Mouse (Mus musculus): ENCODE results near the gene Cend1. TPM values are rescaled to one million over a fixed set of nuclear protein-coding genes. Genes with fewer than 3 reads are reported as not detected.

Gene Cend1
- total RNA-seq (2021) = 1 to 10 TPM in 1 of 2 experiments, under 1 TPM in 1; 0.80 to 1.3 TPM
- long read RNA-seq, experiment 1 = 0 reads
- long read RNA-seq, experiment 2, partial matches to known transcripts = 0 of 1 reads
- long read RNA-seq, experiment 2, other reads (novel, unspliced or antisense) = 0 of 1 reads

DNA sequence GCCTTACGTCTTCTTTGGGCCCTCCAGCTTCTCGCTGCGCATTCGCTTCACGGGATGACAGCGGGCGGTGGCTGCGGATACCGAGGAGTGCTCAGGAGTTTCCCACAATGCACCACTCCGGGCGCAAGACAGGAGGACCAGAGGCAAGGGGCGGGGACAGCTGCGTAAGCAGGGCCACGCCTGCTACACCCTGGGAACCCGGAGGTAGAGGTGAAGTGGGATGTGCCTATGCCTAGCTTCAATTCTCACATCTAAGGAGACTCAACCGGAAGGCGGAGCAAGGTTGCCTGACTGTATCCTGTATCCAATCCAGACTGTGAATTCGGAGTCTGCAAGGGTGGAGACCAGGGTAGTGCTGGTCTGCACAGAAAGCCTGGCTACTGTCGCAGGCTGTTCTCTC, at the start of gene Cend1:
Gene Cend1, minus strand, starts transcription at position 182 of the 400 bp plus-strand sequence.
- peak; percentile 62 to 64 for DNase-seq

- peak; percentile 50 to 54 for DNase-seq
Observed at GRCm38 (mm10) chr7:141478270-141478748, 49.0 kb upstream of the Cend1 start.

DNA sequence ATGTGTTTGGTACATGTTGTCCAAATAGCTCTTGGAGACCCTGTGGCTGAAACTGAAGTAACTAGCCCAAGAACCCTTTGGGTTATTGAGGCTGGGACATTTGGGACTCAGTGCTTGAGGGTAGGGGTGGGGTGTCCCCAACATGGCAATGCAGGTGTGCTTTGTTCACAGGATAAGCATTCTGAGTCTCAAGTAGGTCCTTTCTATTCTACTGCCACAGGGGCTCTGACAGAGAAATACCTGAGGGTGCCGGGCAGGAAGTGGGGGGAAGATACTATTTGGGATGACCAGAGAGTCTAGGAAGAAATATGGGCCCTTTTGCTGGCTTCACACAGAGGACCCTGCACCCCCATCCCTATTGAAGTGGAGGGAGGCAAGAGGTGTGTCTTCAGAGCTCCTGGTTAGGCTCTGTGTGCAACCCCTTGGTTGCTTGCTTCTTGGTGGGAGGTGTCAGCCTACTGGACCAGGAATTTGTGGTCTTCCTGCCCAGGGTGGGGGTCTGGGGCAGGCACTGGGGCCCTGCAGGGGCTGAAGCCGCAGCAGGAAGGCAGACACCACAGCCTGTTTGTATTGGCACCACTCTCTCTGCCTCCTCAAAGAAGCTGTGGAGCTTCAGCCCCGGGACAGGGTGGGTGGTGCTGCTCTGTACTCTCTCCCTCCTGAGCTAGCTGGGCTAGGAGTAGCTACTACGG, 48.4 kb upstream of the Cend1 start:
- peak; percentile 44 to 63 for DNase-seq

DNA sequence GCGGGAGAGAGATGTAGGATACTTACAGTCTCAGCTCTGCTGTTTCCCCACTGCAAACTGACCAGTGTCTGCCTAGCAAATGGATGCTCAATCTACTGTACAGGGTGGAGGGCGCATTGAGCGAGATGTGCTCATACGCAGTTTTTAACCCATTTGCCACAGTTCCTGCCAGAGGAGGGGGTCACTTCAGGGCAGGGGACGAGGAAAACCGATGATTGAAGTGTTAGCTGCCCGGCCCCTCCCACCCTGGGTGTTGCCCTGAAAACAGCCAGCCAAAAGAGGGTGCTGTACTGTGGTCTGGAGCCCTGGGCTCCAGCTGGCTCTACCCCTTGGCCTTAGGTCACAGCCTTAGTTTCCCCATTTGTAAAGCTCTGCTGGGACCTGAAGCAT, 47.7 kb upstream of the Cend1 start:
- DNase-seq = peak; percentile 51 to 71

DNA sequence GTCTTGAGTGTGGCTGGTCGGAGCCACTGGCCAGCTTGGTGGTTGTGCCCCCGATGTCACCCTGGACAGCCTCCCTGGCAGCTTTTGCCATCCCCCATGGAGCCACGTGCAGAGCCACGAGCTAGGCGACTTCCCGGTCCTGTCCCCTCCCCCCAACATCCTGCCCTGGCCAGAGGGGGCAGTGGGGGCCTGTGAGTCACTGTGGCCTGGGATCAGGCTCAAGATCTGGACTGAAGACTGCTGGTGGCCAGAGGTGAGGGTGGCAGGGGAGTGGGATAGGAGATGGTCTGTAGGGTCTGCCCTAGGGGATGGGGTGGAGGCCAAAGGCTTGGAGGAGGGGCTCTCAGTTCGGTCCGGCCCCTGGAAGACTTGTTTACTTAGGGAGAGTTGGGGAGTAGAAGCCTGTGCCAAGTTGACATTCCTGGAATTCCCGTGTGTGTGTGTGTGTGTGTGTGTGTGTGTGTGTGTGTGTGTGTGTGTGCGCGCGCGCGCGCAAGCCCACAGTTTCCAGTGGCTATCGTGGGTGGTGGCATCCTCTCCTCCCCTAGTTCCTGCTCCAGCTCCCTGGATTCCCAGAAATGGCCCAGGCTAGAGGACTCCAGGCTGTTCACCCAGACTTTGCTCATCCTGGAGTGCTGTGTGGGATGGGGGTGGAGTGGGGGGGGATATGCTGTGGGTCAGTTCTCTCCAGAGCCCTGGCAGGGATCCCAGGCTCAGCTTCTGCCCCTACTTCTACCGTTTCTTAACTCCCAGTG, 47.1 kb upstream of the Cend1 start:
- DNase-seq = peak; percentile 92

DNA sequence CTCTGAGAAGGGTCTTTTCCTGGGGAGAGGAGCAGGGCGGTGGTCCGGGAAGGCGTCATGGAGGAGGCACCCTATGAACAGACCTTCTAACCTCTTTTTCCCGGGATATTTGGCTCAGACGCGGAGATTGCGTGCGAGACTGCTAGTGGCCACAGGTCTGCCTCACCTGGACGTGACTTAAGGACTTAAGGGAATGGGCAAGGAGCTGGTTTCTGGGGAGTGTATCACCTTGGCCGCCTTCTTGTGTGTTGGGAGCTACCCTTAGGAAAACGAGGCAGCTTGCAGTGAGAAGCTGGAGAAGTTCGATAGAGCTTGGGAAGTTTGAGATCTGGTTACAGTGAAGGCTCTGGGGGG, 46.5 kb upstream of the Cend1 start:
- no peak for DNase-seq

GRCm38 (mm10) chr7:141475011-141475804, 45.9 kb upstream of the Cend1 start, which contains the start of the genes Polr2l and Tspan4:
Gene Polr2l, minus strand, starts transcription at chr7:141475132.
Gene Tspan4, plus strand, starts transcription at chr7:141475240.
- peak; percentile 88 to 91 for DNase-seq

DNA sequence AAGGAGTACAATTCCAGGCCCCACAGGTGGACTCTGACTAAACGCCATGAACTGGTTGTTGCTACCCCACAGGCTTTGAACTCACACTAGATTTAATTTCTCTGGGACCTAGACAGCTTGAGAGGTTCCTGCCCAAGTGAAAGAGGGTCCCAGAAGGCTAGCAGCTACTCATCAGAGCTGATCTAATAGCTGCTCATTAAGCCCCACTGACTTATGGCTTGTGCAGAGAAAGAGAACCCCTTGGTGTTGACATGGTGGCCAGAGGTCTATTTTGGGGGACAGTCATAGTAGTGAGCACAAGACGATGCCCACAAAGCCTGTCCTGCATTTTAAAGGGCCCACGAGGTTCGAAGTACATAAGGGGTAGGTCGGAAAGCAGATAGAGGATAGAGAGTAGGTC, 44.9 kb upstream of the Cend1 start:
- DNase-seq = no peak

GRCm38 (mm10) chr7:141472763-141473162, 43.5 kb upstream of the Cend1 start:
- no peak for DNase-seq

DNA sequence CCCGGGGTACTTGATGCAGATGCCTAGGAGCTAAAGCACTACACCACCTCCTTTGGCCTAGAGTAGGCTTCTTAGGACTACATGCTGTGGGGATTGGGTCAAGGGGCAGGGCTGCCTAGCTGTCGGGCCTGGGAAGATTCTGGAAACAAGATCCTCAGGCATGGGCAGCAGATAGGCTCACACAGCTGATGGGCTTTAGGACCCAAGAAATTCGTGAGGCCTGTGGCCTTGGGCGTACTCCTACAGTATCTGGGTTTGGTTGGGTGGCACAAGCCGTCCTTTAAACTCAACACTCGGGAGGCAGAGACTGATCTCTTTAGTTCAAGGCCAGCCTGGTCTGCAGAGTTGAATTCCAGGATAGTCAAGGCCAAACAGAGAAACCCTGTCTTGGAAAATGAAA, 42.9 kb upstream of the Cend1 start:
- no peak for DNase-seq

DNA sequence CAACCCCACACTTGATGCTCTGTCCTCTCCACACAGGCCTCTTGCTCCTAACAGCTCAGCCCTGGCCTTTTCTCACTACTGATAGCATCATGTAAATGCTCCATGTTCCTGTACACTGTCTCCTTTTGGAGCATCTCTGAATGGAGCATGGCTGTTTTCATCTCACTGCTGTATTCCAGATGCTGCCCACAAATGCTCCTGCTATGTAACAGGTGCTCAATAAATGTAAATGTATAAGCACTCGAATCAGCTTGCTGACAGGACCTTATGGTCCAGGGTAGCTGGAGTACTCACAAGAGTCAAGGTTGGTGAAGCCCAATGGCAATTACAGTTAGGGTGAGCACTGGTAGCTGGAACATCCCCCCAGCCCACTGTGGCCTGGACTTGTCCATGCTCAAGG, 41.9 kb upstream of the Cend1 start:
- DNase-seq = no peak

GRCm38 (mm10) chr7:141470637-141470944, 41.3 kb upstream of the Cend1 start:
- DNase-seq = no peak

DNA sequence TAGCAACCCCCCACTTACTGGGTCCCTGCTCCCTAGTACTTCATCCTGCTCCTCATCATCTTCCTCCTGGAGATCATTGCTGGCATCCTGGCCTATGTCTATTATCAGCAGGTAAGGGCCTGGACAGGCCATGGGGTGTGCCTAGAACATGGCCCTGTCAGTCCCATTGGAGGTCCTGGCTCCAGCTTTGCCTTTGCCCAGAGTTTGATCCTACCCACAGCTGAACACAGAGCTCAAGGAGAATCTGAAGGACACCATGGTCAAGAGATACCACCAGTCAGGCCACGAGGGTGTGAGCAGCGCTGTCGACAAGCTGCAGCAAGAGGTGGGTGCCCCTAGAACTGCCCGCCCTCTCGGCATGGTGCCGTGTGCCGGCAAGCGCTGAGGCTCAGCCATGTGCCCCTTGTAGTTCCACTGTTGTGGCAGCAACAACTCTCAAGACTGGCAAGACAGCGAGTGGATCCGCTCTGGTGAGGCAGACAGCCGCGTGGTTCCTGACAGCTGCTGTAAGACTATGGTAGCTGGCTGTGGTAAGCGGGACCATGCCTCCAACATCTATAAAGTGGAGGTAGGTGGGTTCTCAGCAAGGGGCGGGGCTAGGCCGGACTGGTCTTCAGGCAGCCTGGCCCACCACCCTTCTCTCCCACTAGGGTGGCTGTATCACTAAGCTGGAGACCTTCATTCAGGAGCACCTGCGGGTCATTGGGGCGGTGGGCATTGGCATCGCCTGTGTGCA, 40.8 kb upstream of the Cend1 start:
- peak; percentile 54 to 55 for DNase-seq

DNA sequence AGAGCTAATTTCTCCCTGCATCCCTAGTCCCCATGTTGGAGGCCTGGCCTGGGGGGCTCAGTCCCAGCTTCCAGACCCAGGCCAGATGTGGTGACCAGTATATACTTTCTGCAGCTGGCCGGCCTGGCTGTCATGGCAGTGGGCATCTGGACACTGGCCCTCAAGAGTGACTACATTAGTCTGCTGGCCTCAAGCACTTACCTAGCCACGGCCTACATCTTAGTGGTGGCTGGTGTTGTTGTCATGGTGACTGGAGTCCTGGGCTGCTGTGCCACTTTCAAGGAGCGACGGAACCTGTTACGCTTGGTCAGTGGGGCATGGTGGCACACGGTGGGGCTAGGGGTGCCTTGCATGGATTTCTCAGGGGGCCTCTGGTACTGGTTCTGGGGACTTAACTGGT, 40.1 kb upstream of the Cend1 start:
- no peak for DNase-seq

DNA sequence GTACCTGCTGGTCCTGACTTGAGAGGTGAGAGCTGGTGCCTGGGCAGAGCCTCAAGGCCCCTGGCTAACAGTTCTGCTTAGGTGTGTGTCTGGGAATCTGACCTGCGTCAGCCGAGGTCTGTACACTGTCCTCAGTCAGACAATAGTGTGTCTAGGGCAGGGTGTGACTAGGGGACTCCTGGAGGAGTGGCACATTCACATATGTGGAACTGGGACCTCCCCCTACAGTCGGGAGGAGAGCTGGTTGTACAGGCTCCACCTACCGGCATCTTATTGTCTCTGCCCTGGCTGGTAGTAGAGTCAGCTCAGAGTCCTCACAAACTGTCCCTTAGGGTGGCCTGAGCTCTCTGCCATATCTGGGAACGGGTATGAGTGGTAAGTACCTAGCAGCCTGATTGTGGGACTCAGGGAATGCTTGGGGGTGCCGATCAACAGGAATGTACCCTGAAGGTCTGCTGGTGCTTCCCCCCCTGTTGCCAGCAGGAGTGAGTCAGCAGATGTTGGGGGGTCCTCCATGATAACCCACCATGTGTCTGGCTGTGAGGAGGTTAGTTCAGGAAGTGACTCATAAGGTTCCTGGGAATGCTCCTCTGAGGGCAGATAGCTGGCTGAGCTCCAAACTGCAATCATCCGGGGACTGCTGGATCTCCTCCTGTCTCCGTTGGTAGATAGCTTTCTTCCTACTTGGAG, 39.4 kb upstream of the Cend1 start:
- DNase-seq = peak; percentile 81 to 90

GRCm38 (mm10) chr7:141468164-141468521, 38.9 kb upstream of the Cend1 start:
- peak in 1 of 2 experiments; percentile 52 for DNase-seq

DNA sequence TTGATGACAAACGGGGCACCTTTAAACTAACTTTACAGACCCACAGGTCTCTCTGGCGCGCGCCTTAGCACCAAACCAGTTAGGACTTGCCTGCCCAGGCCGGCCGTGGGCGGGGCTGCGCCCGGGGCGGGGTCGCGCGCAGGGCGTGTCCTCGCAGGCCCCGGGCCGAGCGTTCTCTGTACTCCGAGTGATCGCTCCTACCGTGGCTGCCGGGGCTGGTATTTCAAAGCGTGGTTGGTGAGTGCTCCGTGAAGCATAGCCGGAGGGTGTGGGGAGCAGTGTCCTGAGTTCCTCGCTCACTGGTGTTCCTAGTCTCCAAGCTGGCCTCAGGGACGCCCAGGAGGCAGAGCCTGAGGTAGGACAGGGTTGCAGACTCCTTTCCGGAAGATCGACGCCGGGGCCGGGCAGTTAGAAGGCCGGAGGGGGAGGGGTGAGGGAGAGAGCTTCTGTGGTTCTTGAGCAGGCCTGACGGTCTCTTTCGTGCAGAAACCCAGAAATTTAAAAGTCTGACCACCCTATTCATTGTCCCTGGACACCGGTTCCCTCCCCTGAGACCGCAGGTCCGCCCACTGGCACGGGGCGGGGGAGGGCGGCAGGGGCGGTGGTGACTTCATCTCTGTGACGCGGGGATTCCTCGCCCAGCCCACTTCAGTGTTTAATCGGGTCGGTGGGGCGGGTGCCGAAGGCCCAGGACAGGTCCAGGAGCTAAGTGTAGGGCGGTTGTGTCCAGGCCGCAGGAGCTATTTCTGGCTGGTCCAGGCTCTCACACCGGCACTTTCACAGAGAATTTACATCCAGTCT, 38.1 kb upstream of the Cend1 start, which contains the start of gene Cd151:
Gene Cd151, plus strand, starts transcription at position 163 of the 801 bp plus-strand sequence.
- peak; percentile 93 to 94 for DNase-seq

DNA sequence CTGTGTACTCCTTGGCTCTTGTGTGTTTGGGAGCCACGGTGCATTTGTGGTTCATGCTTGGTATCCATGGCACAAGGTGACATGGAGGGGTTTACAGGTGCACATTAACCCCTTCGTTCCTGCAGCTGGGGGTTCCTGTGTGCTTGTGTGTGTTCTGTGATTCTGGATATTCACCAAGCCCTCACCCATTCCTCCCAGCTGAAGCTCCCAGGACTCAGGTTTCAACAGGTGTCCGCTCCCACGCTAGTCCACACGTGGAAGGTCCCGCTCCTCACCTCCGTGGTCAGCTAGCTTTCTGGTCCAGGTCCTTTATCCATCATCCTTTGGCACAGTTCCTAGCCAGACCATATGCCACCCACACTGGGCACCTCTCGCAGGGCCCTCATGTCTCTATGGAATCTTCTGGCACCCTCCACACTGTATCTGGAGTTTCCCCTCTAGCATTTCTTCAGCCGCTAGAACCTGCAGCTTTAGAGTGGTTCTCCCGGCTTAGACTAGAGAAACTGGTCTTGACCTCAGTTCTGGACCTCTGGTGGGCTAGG, 37.4 kb upstream of the Cend1 start:
- no peak for DNase-seq

GRCm38 (mm10) chr7:141466045-141466394, 36.7 kb upstream of the Cend1 start:
- DNase-seq = peak; percentile 56 to 75

All from heart, adult 18-20 months (tissue).